Mouse (Mus musculus) megakaryocyte, adult 5-6 weeks (primary cell): ENCODE data around the gene Slc25a5. TPM values are rescaled to one million over a fixed set of nuclear protein-coding genes. Genes with fewer than 3 reads are reported as not detected.

Experiments
- ATAC-seq: 2 replicates; pipeline ENCODE4 v1.8.0; 2016; ENCODE audit warnings: mild to moderate bottlenecking, inconsistent platforms; ENCODE audit not compliant: poor library complexity, severe bottlenecking
- total RNA-seq, 2 experiments: library from RNA; stranded (forward) in 1 of 2; stranded (reverse) in 1 of 2; fragments of 153-499, 151-499 nt in 1 of 2; fragments of 221-1000, 200-1000 nt in 1 of 2; gene quantifications; 2 replicates each; pipeline versions ENCODE4 v1.2.3 to v1.2.4; 2015 to 2017

Slc25a5 gene
- total RNA-seq, 2 experiments from 2014 or later, result 610 to 817 TPM

- no peak for ATAC-seq
Observed at GRCm38 (mm10) chrX:36799131-36799879, 3.9 kb downstream of the Slc25a5 start.

DNA sequence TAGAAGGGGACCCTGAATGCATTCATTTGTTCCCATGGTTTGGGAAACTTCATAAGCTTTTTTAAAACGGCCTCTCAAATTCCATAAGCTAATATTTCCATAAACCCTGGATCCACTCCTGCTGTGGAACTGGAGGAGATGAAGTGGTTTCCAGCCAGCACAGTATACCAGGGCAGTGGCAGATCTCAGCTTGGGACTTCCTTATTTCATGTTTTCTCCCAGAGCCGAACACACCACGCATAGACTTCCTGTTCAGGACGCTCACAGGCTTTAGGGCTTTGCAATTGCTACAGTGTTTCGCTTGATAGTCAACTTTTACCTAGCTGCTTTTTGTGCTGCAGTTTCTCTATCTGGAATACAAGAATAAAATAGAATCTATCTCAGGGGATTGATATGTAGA is 7.7 kb downstream of the Slc25a5 start:
- ATAC-seq, result peak; percentile 62

- ATAC-seq, result no peak
Observed at GRCm38 (mm10) chrX:36804196-36804595, 8.7 kb downstream of the Slc25a5 start.

- no peak for ATAC-seq
Observed at GRCm38 (mm10) chrX:36805466-36806235, 10.2 kb downstream of the Slc25a5 start.

DNA sequence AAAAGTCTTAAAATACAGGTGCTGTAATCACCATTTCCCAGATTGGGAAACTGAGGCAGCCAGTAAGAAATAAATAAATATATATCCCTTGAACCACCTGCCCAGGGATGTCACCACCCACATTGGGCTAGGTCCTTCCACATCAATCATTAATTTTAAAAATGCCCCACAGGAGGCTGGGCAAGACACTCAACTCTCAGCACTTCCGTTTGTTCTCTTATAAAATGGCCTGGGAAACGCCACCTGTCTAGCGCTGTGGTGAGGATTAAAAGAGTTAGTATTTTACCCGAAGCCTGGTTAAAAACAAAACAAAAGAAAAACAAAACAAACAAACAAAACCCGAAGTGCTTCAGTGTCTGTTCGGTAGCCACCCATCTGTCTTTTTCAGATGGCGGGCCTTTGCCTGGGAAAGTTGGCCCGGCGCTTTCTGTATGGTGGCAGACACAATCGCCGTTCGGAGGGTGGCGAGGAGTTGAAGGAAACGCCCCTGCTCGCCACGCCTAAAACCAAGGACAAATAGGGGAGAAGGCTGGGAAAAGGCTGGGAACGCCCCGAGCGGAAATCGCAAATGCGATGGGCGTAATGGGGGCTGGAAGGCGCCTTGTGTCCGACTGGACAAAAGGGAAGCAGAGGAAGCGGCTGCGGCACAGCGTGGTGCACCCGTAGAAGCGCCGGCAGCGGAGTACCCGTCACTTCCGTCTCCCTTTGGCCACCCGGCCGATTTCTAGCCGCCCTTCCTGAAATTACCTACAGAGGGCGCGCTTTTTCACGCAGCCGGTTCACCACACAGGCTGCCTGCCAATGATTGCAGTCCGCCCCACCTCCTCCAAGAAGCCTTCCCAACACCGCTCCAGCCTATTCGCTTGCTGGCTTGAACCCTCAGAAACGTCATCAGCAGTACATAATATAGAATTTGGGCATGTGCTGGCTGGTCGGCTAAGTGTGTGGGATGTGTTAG is 12.2 kb downstream of the Slc25a5 start:
- ATAC-seq, result peak; percentile 94

GRCm38 (mm10) chrX:36808318-36808683 is 12.8 kb downstream of the Slc25a5 start:
- no peak for ATAC-seq

GRCm38 (mm10) chrX:36811377-36811776 is 15.9 kb downstream of the Slc25a5 start:
- ATAC-seq, result no peak

DNA sequence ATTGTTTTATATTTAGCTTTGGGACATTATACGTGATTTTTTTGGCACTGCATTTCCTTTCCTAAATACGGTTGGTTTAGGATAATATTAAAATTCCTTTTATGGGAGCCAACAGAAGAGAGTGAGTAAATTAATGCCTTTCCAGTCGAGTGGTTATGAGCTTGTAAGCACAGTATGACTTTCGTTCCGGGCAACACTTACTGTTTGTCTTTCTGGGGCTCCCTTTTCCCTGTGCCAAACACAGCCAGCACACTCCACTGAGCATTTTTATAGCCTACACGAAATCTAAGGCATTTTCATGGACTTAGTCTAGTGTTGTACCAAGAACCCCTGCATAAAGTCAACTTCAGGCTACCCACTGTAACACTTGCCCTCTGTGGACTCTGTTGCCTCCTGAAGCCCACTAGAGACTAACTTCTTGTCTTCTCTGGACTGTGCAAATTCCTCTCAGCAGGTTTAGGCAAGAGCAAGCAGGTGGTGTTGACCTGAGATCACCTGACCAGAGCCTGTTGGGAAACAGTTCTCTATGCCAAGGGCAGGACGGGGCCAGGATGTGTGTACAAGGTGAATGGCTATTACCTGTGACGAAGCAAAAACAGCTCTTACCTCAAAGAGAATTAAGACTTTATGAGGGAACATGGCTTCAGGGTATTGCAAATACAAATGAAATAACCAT is 18.8 kb downstream of the Slc25a5 start:
- ATAC-seq, result no peak

DNA sequence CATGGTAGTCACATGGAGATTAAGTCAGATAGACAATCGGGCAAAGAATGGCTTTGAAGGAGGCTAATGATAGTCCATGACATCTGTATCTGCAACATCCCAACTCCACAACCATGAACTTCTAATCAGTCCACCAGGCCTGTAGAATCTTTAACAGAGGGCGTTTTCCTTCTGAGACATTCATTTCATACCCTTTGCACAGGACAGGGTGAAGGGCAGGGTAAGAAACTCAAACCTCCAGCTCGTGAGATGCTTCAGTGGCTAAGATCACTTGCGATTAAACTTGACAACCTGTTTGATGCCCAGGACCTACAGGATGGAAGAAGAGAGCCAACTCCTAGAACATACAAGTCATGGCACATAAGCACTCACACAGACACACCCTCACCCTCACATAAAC is 19.6 kb downstream of the Slc25a5 start:
- ATAC-seq, result no peak

DNA sequence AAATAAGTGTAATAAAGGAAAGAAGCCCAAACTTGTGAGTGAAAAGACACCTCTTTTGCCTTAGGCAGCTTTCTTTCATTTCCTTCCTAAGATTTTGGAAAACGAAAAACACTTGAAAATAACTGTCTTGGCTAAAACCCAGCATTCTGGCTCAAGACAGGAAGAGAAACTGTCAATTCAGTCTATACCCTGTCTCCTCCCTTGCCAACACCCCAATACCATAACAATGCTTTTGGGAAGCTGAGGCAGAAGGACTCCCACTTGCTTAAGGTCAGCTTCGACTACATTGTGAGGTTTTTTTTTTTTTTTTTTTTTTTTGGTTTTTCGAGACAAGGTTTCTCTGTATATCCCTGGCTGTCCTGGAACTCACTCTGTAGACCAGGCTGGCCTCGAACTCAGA is 20.0 kb downstream of the Slc25a5 start:
- peak; percentile 52; the same call in 1 of the 2 replicates for ATAC-seq

DNA sequence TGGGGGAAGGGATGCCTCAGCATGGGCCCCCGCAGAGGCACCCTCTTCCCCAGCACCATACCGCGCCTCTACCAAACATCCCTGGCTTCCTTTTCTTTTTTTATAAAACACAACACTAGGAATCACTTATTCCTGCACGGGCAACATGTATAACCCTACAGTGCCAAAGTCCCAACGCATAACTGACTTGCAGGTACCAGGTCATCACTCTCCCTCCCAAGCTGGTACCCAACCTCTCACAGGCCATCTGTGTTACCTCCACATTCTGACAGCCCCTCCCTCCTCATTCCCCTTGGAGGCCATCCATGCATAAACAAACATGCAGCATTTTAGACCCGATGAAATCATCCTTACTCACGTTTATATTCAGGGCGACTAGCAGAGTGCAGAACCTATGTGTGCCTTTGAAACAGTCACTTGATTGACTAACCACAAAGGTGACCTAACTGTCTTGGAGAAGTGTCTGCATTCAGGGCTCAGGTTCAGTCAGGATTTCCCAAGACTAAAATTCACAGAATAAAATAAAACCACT is 21.0 kb downstream of the Slc25a5 start:
- no peak for ATAC-seq

- no peak for ATAC-seq
Observed at GRCm38 (mm10) chrX:36816953-36817441, 21.5 kb downstream of the Slc25a5 start.

GRCm38 (mm10) chrX:36819575-36819974 is 24.1 kb downstream of the Slc25a5 start:
- no peak for ATAC-seq

GRCm38 (mm10) chrX:36820201-36820600 is 24.8 kb downstream of the Slc25a5 start:
- ATAC-seq, result peak; percentile 87

- no peak for ATAC-seq
Observed at GRCm38 (mm10) chrX:36823932-36824711, 28.7 kb downstream of the Slc25a5 start.

DNA sequence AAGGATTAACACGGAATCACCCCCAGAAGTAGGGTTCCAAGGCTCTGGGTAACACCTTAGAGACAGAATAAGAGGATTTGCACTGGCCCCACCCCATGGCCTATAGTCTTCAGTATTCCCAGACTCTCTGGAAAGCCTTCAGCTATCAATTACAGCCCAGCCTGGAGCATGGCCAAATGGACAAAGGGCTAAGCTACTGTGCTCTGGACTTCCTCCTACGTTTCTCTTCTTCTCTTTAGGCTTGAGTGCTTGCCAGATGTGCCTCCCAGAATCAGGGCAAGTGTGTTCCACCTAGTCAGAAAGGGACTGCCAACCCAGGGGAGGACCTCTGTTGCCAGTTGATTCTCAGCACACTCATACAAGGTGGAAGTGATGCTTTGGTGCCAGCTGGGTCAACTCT is 29.6 kb downstream of the Slc25a5 start:
- ATAC-seq, result no peak

DNA sequence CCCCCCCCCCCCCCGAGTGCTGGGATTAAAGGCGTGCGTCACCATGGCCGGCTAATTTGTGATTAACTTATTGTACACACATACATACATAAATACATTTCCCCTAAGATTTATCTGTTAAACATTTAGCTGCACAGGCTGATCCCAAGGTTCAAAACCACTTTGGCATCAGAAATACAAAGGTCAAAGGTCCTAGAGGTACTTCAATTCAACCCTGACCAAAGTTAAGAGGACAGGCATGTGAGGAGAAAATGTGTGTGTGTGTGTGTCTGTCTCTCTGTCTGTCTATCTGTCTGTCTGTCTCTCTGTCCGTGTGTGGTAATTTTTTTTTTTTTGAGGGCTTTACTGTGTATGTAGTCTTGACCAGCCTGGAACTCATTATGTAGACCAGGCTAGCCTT is 31.4 kb downstream of the Slc25a5 start:
- no peak for ATAC-seq

DNA sequence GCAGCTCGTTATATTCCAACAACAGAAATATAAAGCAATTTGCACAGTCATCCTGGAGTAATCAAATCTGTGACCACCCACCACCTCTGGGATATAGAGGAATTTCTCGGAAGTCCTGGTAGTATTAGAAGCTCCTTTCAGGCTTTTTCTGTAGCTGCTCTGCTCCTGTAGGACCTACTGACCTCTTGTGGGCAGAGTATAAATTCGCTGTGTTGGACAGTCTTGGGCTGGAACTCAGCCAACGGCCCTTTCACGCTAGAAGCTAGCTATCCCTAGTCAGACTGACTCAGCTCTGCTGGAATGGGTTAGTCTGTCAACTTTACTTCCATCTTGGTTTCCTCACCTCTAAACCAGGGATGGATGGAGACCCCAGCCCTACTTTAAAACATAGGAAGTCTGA is 34.8 kb downstream of the Slc25a5 start:
- ATAC-seq, result no peak

DNA sequence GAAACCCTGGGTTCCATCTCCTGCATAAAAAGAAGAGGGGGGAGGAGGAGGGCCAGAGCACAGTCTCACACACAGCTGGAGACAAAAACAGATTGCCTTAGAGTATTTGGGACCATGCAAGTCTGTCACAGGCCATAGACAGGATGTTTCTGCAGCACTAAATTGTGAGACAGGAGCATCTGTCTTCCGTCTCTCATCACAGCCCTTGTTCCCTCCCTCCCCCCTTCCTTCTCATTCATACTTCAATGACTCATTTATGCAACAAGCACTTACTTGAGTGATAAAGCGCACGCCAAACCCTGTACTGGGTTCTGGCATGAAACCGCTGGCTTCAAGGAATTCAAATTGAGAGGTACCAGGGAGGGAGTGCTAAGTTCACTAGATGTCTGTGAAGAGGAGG is 36.2 kb downstream of the Slc25a5 start:
- no peak for ATAC-seq
